Mouse (Mus musculus) stomach, embryonic 15.5 days (tissue): Measurements from ENCODE around the gene Per2. TPM values are rescaled to one million over a fixed set of nuclear protein-coding genes. Genes with fewer than 3 reads are reported as not detected.
"Not testable (repeated sequence)": the region's sequence is repeated elsewhere in the genome, so short reads cannot be mapped to it uniquely, and the experiment has no call there.

Experiments used
- ATAC-seq: fragments of 200-750 bp; cut with Nextera tagmentation; 2 replicates; pipeline ENCODE4 v1.8.0; 2017; ENCODE audit warnings: low read depth, moderate number of reproducible peaks, moderate TSS enrichment; ENCODE audit not compliant: insufficient read depth, low FRiP score
- H3K27ac ChIP-seq: fragments of 300-500 bp; sonication (generic); 2 replicates; pipeline ENCODE4 v1.5.1; 2015; ENCODE audit warnings: mild to moderate bottlenecking, inconsistent platforms
- H3K27me3 ChIP-seq: fragments of 300-500 bp; sonication (generic); replicated peaks from 2 replicates; pipeline ENCODE4 v1.6.1; 2015; ENCODE audit warnings: inconsistent platforms
- H3K36me3 ChIP-seq: fragments of 300-500 bp; sonication (generic); 2 replicates; pipeline ENCODE4 v1.6.1; 2015; ENCODE audit warnings: inconsistent platforms
- H3K4me1 ChIP-seq: fragments of 300-500 bp; sonication (generic); 2 replicates; pipeline ENCODE4 v1.6.1; 2015; ENCODE audit warnings: inconsistent platforms
- H3K4me2 ChIP-seq: fragments of 300-500 bp; sonication (generic); 2 replicates; pipeline ENCODE4 v1.6.1; 2015; ENCODE audit warnings: mild to moderate bottlenecking, inconsistent platforms
- H3K4me3 ChIP-seq: fragments of 300-500 bp; sonication (generic); replicated peaks from 2 replicates; pipeline ENCODE4 v1.5.1; 2015; ENCODE audit warnings: inconsistent platforms
- H3K9ac ChIP-seq: fragments of 300-500 bp; sonication (generic); 2 replicates; pipeline ENCODE4 v1.6.1; 2015; ENCODE audit warnings: inconsistent platforms
- H3K9me3 ChIP-seq: fragments of 300-500 bp; sonication (generic); 2 replicates; pipeline ENCODE4 v1.6.1; 2016; ENCODE audit warnings: inconsistent platforms
- WGBS: fragments of 180-500 bp; shearing (Covaris S2); methylation state at CpG from one replicate; pipeline ENCODE4 v1.1.7; 2015; 5-methylcytosine and 5-hydroxymethylcytosine counted together
- polyA plus RNA-seq: library from polyadenylated mRNA; unstranded; fragments of >200 nt; fragmentation: Nextera tagmentation; extraction: Ambion mirVana; gene quantifications from 2 replicates; pipeline ENCODE4 v1.2.1, GENCODE M21; 2015

Per2 gene
- polyA plus RNA-seq, 1 experiment from 2014 or later, result 6.5 TPM

DNA sequence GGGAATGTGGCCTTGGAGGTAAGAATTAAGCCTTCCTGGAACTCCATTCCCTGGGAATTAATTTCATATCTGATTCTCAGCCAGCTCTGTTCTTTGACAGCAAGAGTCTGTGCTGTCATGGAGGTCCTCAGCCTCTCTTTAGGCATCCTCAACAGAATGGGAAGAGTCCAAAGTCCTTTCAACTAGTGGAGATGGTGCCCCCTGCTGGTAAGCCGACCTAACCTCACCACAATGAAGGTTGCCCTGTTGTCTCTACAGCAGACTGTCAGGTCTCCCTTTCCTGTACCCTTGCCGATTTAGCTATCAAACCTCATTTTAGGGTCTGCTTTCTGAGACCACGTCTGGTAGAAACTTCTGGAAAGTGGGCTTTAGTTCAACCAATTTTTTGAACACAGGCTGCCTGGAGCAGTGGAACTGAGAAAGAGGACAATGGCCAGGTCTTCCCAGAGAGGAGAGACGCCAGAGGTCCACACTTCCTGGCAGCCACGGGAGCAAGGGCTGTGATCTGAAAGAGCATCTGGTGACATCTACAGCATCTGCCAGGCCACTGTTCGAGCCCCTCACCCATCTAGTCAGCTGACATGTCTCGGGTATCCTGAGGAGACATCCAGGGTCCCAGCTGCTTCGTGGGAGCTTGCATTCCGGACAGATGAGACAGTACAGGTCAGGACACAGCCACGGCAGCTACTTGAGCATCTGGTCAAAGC lies 24.3 kb upstream of the Per2 start:
- H3K27ac ChIP-seq, result no peak overlapping the region
- H3K36me3 ChIP-seq, result no peaks in the 10 kb centered on the region
- H3K4me3 ChIP-seq, result no peak overlapping the region
- ATAC-seq, result peak; percentile 77; the same call in 1 of the 2 replicates
- H3K9ac ChIP-seq, result no peak overlapping the region
- H3K4me2 ChIP-seq, result no peak overlapping the region
- no peaks in the 10 kb centered on the region for H3K27me3 ChIP-seq
- no peaks in the 10 kb centered on the region for H3K9me3 ChIP-seq
- WGBS, result 34% methylated on average over 10 of the region's 10 CpGs
- peaks cover 5% of the 10 kb centered on the region; the same call in 1 of the 2 replicates for H3K4me1 ChIP-seq

- no peak for ATAC-seq
- no peak overlapping the region for H3K4me2 ChIP-seq
- WGBS, result 57% methylated on average over 7 of the region's 7 CpGs
- H3K9me3 ChIP-seq, result no peaks in the 10 kb centered on the region
- H3K27ac ChIP-seq, result no peak overlapping the region
- H3K4me1 ChIP-seq, result peaks cover 5% of the 10 kb centered on the region; the same call in 1 of the 2 replicates
- H3K9ac ChIP-seq, result no peak overlapping the region
- H3K27me3 ChIP-seq, result no peaks in the 10 kb centered on the region
- H3K36me3 ChIP-seq, result no peaks in the 10 kb centered on the region
- no peak overlapping the region for H3K4me3 ChIP-seq
These were observed 23.6 kb upstream of the Per2 start for GRCm38 (mm10) chr1:91482616-91483211.

DNA sequence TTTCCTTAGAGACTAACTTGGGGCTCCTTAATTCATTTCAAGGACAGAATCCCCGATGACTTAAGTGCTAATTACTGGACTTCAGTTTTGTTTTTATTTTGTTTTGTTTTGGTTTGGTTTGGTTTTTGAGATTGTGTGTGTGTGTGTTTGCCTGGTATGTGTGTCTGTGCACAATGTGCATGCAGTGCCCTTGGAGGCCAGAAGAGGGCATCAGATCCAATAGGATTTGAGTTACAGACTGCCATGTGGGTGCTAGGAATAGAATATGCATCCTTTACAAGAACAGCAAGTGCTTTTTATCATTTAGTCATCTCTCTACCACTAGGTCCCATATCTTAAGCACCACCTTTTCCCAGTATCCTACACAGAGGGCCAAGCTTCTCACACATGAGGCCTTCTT lies 19.8 kb upstream of the Per2 start:
- Histone ChIP-seq H3K4me2 (no peak overlapping the region), H3K9ac (no peak overlapping the region), H3K9me3 (no peaks in the 10 kb centered on the region), H3K4me3 (no peak overlapping the region), H3K27me3 (no peaks in the 10 kb centered on the region), H3K4me1 (peaks cover 4% of the 10 kb centered on the region; the same call in 1 of the 2 replicates), H3K36me3 (no peaks in the 10 kb centered on the region), H3K27ac (no peak overlapping the region)
- no peak for ATAC-seq
- WGBS, result 88% methylated on average over 1 of the region's 1 CpGs

DNA sequence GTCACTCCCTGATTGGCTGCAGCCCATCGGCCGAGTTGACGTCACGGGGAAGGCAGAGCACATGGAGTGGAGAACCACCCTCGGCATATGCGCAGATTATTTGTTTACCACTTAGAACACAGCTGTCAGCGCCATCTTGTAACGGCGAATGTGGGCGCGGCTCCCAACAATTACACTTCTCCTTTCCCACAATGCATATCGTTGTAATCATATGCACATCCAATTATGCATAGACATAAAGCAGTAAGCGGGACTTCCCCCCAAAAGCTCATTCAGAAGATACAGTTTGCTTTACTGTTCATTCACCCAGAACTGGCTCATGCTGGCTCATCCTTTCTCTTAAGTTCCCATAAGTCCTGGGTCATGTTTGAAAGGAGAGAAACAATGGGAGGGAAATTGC lies 19.0 kb upstream of the Per2 start:
- ATAC-seq, H3K36me3 ChIP-seq, H3K4me1 ChIP-seq, H3K27me3 ChIP-seq, H3K4me3 ChIP-seq, H3K9ac ChIP-seq, H3K27ac ChIP-seq, H3K4me2 ChIP-seq, H3K9me3 ChIP-seq: not testable (repeated sequence)
- 91% methylated on average over 13 of the region's 13 CpGs for WGBS

- Histone ChIP-seq H3K27me3 (no peaks in the 10 kb centered on the region), H3K27ac (no peak overlapping the region), H3K9ac (no peak overlapping the region), H3K4me1 (0 out of 2 replicates have a peak, but pooled peaks cover 4% of the 10 kb centered on the region), H3K4me2 (no peak overlapping the region), H3K9me3 (no peaks in the 10 kb centered on the region), H3K4me3 (no peak overlapping the region), H3K36me3 (no peaks in the 10 kb centered on the region)
- ATAC-seq, result no peak
- 82% methylated on average over 4 of the region's 4 CpGs for WGBS
These were observed 10.8 kb upstream of the Per2 start for GRCm38 (mm10) chr1:91469888-91470419.

DNA sequence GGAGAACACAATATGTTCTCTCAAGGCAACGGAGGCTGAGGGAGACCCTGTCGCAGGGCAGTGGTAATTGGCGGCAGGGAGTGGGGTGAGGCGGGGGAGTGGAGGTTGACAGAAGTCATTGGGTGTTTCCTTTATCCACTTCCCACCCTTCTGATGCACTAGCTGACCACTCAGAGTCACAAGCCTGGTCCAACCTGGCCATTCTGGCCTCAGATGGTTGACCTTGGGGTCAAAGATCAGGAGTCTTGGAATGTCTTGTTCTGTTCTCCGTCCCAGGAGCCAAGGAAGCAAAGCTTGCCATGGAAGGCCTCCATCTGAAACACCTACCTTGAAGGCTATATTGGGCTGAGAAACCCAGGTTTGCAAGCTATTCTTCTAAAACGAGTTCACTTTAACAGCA lies 7.1 kb upstream of the Per2 start:
- Histone ChIP-seq H3K9me3 (no peaks in the 10 kb centered on the region), H3K4me3 (no peak overlapping the region), H3K36me3 (no peaks in the 10 kb centered on the region), H3K9ac (no peak overlapping the region), H3K4me2 (no peak overlapping the region), H3K27me3 (no peaks in the 10 kb centered on the region), H3K4me1 (peaks cover 4% of the 10 kb centered on the region; the same call in 1 of the 2 replicates), H3K27ac (no peak overlapping the region)
- WGBS, result 88% methylated on average over 6 of the region's 6 CpGs
- ATAC-seq, result no peak

DNA sequence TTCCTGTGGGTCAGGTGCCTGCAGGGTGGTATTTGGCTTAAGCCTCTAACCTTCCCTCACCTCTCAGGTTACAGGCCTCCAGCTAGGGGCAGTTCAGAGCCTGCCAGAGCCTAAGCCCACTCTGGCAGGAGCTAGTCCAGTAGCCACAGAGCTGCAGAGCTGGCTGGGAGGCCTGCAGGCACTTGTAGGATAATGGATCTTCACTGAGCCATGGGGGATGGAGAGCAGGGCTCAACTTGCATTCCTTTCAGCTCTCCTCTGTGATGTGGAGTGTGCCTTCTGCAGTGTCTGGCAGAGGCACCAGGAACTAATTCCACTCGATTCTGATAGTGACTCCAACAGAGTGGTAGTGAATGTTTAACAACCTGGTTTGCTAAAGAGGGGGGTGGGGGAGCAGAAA lies 6.1 kb upstream of the Per2 start:
- Histone ChIP-seq H3K9me3 (no peaks in the 10 kb centered on the region), H3K27ac (peak overlapping the region; percentile 74; the same call in 1 of the 2 replicates), H3K4me1 (peaks cover 10% of the 10 kb centered on the region; the same call in 1 of the 2 replicates), H3K27me3 (no peaks in the 10 kb centered on the region), H3K4me2 (0 out of 2 replicates have a peak overlapping the region, but pooled peaks have one; percentile 16), H3K9ac (no peak overlapping the region), H3K36me3 (no peaks in the 10 kb centered on the region), H3K4me3 (no peak overlapping the region)
- WGBS, result 11% methylated on average over 1 of the region's 1 CpGs
- peak; percentile 60; the same call in 1 of the 2 replicates for ATAC-seq

GRCm38 (mm10) chr1:91464436-91464835 lies 5.3 kb upstream of the Per2 start:
- no peak overlapping the region for H3K27ac ChIP-seq
- no peak for ATAC-seq
- 56% methylated on average over 5 of the region's 5 CpGs for WGBS
- no peak overlapping the region for H3K4me3 ChIP-seq
- H3K9me3 ChIP-seq, result no peaks in the 10 kb centered on the region
- no peaks in the 10 kb centered on the region for H3K36me3 ChIP-seq
- H3K4me2 ChIP-seq, result no peak overlapping the region
- peaks cover 16% of the 10 kb centered on the region for H3K4me1 ChIP-seq
- no peaks in the 10 kb centered on the region for H3K27me3 ChIP-seq
- no peak overlapping the region for H3K9ac ChIP-seq

- H3K27ac ChIP-seq, result no peak overlapping the region
- no peak overlapping the region for H3K4me3 ChIP-seq
- H3K9me3 ChIP-seq, result no peaks in the 10 kb centered on the region
- H3K4me1 ChIP-seq, result peaks cover 20% of the 10 kb centered on the region
- no peak overlapping the region for H3K4me2 ChIP-seq
- WGBS, result 85% methylated on average over 13 of the region's 13 CpGs
- no peak for ATAC-seq
- no peaks in the 10 kb centered on the region for H3K27me3 ChIP-seq
- no peak overlapping the region for H3K9ac ChIP-seq
- no peaks in the 10 kb centered on the region for H3K36me3 ChIP-seq
These were observed 4.3 kb upstream of the Per2 start for GRCm38 (mm10) chr1:91463336-91463995.

DNA sequence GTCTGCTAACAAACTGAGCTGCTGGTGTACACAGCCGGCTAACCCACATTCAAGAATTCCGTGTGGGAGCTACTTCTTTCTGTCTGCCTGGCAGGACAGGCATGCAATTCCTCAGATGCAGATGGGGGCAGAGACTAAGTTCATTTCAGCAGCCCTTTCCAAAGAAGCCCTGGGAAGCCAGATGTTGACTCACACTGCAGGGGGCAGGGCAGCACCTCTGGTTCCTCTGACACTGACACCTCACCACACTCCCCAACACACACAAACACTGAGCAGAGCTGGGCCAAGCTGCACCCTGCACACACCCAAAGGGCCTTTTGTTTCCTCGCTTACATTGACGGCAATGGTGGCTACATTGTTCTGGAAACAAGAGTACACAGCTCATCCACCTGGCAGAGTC lies 1.4 kb upstream of the Per2 start:
- no peaks in the 10 kb centered on the region for H3K36me3 ChIP-seq
- H3K4me2 ChIP-seq, result no peak overlapping the region
- no peaks in the 10 kb centered on the region for H3K9me3 ChIP-seq
- H3K27me3 ChIP-seq, result no peaks in the 10 kb centered on the region
- no peak overlapping the region for H3K4me3 ChIP-seq
- no peak overlapping the region for H3K9ac ChIP-seq
- WGBS, result 37% methylated on average over 4 of the region's 4 CpGs
- no peak for ATAC-seq
- peak overlapping the region; percentile 24; the same call in 1 of the 2 replicates for H3K27ac ChIP-seq
- peaks cover 47% of the 10 kb centered on the region for H3K4me1 ChIP-seq

DNA sequence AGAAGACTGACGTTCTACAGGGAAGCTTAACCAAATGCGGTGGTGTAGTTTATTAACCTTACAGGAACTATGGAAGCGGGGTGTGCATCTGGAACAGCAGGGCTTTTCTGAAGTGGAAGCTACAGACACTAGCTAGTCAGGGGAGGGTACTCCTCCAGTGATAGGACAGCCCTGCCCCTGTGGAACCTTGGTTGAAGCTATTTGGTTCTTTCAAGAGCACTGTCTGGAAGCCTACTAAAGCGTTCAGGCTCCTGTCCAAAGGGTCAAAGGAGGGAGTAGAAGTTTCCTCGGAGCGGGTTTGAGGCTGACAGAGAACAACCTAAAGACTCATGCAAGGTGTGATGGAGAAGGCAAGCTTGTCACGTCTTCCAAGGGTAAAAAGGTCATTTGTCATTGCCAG lies 945 bp upstream of the Per2 start:
- Histone ChIP-seq H3K9me3 (no peaks in the 10 kb centered on the region), H3K9ac (no peak overlapping the region), H3K36me3 (no peaks in the 10 kb centered on the region), H3K4me3 (peak overlapping the region; percentile 63), H3K4me1 (peaks cover 49% of the 10 kb centered on the region), H3K4me2 (peak overlapping the region; percentile 67), H3K27me3 (no peaks in the 10 kb centered on the region), H3K27ac (no peak overlapping the region)
- WGBS, result 26% methylated on average over 7 of the region's 7 CpGs
- ATAC-seq, result no peak
